Mouse (Mus musculus) hindbrain, postnatal 0 days (tissue): ENCODE measurements around the gene Prss48. TPM values are rescaled to one million over a fixed set of nuclear protein-coding genes. Genes with fewer than 3 reads are reported as not detected.

ENCODE experiments used
- ATAC-seq: fragments of 200-750 bp; cut with Nextera tagmentation; 2 replicates; pipeline ENCODE4 v1.8.0; 2017; ENCODE audit warnings: mild to moderate bottlenecking, moderate TSS enrichment, moderate library complexity
- DNase-seq: peaks from one replicate; pipeline ENCODE4 v3.0.0-alpha.2; 2015; ENCODE audit warnings: low spot score
- H3K27ac ChIP-seq: fragments of 300-500 bp; sonication (generic); 2 replicates; pipeline ENCODE4 v1.5.1; 2014; ENCODE audit warnings: mild to moderate bottlenecking
- H3K27me3 ChIP-seq: fragments of 300-500 bp; sonication (generic); 2 replicates; pipeline ENCODE4 v1.6.1; 2014; ENCODE audit warnings: low read length, mixed read lengths; ENCODE audit not compliant: insufficient read depth
- H3K36me3 ChIP-seq: fragments of 300-500 bp; sonication (generic); 2 replicates; pipeline ENCODE4 v1.6.1; 2014; ENCODE audit warnings: low read length, mixed read lengths; ENCODE audit not compliant: insufficient read depth
- H3K4me1 ChIP-seq: fragments of 300-500 bp; sonication (generic); 2 replicates; pipeline ENCODE4 v1.6.1; 2014; ENCODE audit warnings: antibody characterized with exemption, low read length, mixed read lengths; ENCODE audit not compliant: insufficient read depth
- H3K4me2 ChIP-seq: fragments of 300-500 bp; sonication (generic); 2 replicates; pipeline ENCODE4 v1.6.1; 2014; ENCODE audit warnings: low read depth, mild to moderate bottlenecking, low read length, moderate library complexity, mixed read lengths
- H3K4me3 ChIP-seq: fragments of 300-500 bp; sonication (generic); 2 replicates; pipeline ENCODE4 v1.5.1; 2014; ENCODE audit warnings: low read length
- H3K9ac ChIP-seq: fragments of 300-500 bp; sonication (generic); replicated peaks from 2 replicates; pipeline ENCODE4 v1.6.1; 2014; ENCODE audit warnings: mild to moderate bottlenecking, low read length, moderate library complexity, mixed read lengths
- H3K9me3 ChIP-seq: fragments of 300-500 bp; sonication (generic); 2 replicates; pipeline ENCODE4 v1.6.1; 2016; ENCODE audit warnings: low read length, mixed read lengths
- CTCF ChIP-seq: IDR thresholded peaks from 2 replicates; pipeline ENCODE4 v1.5.1; 2016; ENCODE audit warnings: antibody characterized with exemption, control low read depth, low read depth
- WGBS: fragments of 180-500 bp; shearing (Covaris S2); extraction: QIAGEN DNeasy Blood & Tissue Kit; methylation state at CpG from one replicate; pipeline ENCODE4 v1.1.7; 2014; 5-methylcytosine and 5-hydroxymethylcytosine counted together
- polyA plus RNA-seq: library from polyadenylated mRNA; unstranded; fragments of >200 nt; fragmentation: Nextera tagmentation; extraction: Ambion mirVana; gene quantifications from 2 replicates; pipeline ENCODE4 v1.2.1, GENCODE M21; 2015
- total RNA-seq: library from RNA; depleted of rRNA; stranded (reverse); fragments of >200 nt; gene quantifications from 2 replicates; pipeline ENCODE4 v1.2.3, GENCODE M21; 2014; rRNA removed

Gene Prss48
- total and polyA plus RNA-seq, 2 experiments from 2014 or later = not detected

DNA sequence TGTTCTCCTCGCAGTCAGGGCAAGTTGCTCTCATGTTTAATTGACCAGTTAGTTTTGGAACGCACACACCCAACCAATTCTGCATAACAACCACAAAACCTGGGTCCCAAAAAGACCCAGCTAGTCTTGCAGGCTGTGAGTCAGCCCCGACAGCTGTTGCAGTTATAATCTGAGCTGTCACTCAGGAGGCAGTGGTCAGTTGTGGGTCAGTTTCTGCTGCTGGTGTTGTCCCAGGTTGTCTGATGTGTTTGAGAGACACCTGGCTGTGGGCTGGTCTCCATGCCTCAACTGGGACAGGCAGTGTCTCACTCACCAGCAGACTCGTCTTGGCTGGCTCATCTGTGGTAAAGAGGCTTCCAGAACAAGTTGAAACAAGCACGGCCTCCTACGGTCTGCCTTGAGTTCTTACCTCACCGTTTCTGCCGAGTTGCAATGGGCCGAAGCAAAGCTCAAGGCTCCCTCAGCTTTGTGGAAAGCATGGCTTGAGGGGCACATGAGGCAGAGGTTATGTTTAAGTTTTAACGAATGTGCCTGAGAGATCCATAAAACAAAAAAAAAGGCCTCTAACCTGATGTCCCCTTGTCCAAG is 49.5 kb downstream of the Prss48 start:
- H3K9ac ChIP-seq = no peak overlapping the region
- H3K9me3 ChIP-seq = no peaks in the 10 kb centered on the region
- no peak overlapping the region for H3K4me3 ChIP-seq
- TF ChIP-seq CTCF = no peak
- H3K4me1 ChIP-seq = no peaks in the 10 kb centered on the region
- 91% methylated on average over 10 of the region's 10 CpGs for WGBS
- no peaks in the 10 kb centered on the region for H3K36me3 ChIP-seq
- H3K27me3 ChIP-seq = no peaks in the 10 kb centered on the region
- ATAC-seq = no peak
- DNase-seq = no peak
- no peak overlapping the region for H3K27ac ChIP-seq
- H3K4me2 ChIP-seq = no peak overlapping the region

DNA sequence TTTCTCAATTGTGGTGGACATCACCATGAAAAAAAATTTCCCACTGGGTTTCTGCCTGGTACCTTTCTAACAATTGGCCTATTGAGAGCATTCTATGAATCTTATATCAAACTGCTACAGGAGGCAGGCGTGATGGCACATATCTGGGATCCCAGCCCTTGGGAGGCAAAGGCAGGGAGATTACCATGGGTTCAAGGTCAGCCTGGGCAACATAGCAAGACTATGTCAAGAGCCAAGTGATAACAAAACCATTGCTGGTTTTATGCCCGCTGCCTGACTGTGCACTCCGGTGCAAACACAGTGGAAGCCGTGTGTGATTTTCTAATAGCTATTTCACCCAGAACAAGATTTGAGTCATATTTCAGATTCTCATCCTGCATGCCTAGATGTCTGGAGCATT is 51.4 kb downstream of the Prss48 start:
- H3K27me3 ChIP-seq = no peaks in the 10 kb centered on the region
- no peaks in the 10 kb centered on the region for H3K4me1 ChIP-seq
- no peak overlapping the region for H3K27ac ChIP-seq
- no peaks in the 10 kb centered on the region for H3K9me3 ChIP-seq
- no peak overlapping the region for H3K9ac ChIP-seq
- H3K4me2 ChIP-seq = no peak overlapping the region
- no peak overlapping the region for H3K4me3 ChIP-seq
- no peaks in the 10 kb centered on the region for H3K36me3 ChIP-seq
- ATAC-seq (no peak), DNase-seq (no peak)
- no peak for TF ChIP-seq CTCF
- WGBS = 79% methylated on average over 4 of the region's 4 CpGs

Other genes starting within 250 kb of the Prss48 start
- gene Fam160a1, start 185.2 kb downstream of the Prss48 start, total RNA-seq = 1.2 and 1.8 TPM in 2 replicates
- 0.45 and 0.48 TPM in 2 replicates for gene Fam160a1, start 185.2 kb downstream of the Prss48 start, polyA plus RNA-seq
- gene Glt28d2, start 115.0 kb downstream of the Prss48 start, total RNA-seq = 0.37 TPM in 1 of 2 replicates, not detected in the other
- gene Glt28d2, start 115.0 kb downstream of the Prss48 start, polyA plus RNA-seq = 0.34 and 0.43 TPM in 2 replicates
- gene Gm37240, start 115.0 kb downstream of the Prss48 start, total RNA-seq = 0.14 TPM in 1 of 2 replicates, not detected in the other
- gene Gm37240, start 115.0 kb downstream of the Prss48 start, polyA plus RNA-seq = 1.00 and 1.5 TPM in 2 replicates
- gene Sh3d19, start 31.4 kb downstream of the Prss48 start, total RNA-seq = 23.7 and 31.1 TPM in 2 replicates
- 14.0 and 16.3 TPM in 2 replicates for gene Sh3d19, start 31.4 kb downstream of the Prss48 start, polyA plus RNA-seq
- gene Rps3a1, start 140.2 kb upstream of the Prss48 start, total RNA-seq = 388 and 391 TPM in 2 replicates
- 638 and 648 TPM in 2 replicates for gene Rps3a1, start 140.2 kb upstream of the Prss48 start, polyA plus RNA-seq
- gene Lrba, start 222.2 kb upstream of the Prss48 start, total RNA-seq = 33.0 and 36.6 TPM in 2 replicates
- gene Lrba, start 222.2 kb upstream of the Prss48 start, polyA plus RNA-seq = 5.3 and 5.5 TPM in 2 replicates